Mouse (Mus musculus) layer of hippocampus, postnatal 25 days (tissue): ENCODE measurements around the gene Lmtk3. TPM values are rescaled to one million over a fixed set of nuclear protein-coding genes. Genes with fewer than 3 reads are reported as not detected.

Source experiments
- DNase-seq, 2 experiments: peaks; one replicate each; pipeline ENCODE4 v3.0.0; 2022; ENCODE audit warnings: mixed read lengths in 2 of 2, low spot score in 1 of 2; ENCODE audit errors: extremely low spot score in 1 of 2
- total RNA-seq, 2 experiments: library from RNA; stranded (reverse); gene quantifications; 2 replicates each; pipeline ENCODE4 v1.2.3; 2021

The Lmtk3 gene
- total RNA-seq, 2 experiments from 2014 or later = 256 to 314 TPM

GRCm38 (mm10) chr7:45842950-45843744, 59.6 kb downstream of the Lmtk3 start:
- DNase-seq = no peak

GRCm38 (mm10) chr7:45848447-45849027, 65.0 kb downstream of the Lmtk3 start:
- no peak for DNase-seq

- DNase-seq = no peak
These were observed 67.1 kb downstream of the Lmtk3 start for GRCm38 (mm10) chr7:45850661-45851060.

GRCm38 (mm10) chr7:45853089-45853488, 69.6 kb downstream of the Lmtk3 start:
- no peak for DNase-seq

Other genes starting within 250 kb of the Lmtk3 start
- gene Hsd17b14, start 228.8 kb upstream of the Lmtk3 start, total RNA-seq = under 1 TPM in 1 of 2 experiments, not detected in 1; 0.54 TPM
- 10 to 100 TPM; 20.5 to 23.4 TPM for gene Bcat2, start 213.6 kb upstream of the Lmtk3 start, total RNA-seq
- gene Fgf21, start 168.2 kb upstream of the Lmtk3 start, total RNA-seq = not detected
- not detected for gene Fut1, start 166.4 kb upstream of the Lmtk3 start, total RNA-seq
- gene Izumo1, start 161.9 kb upstream of the Lmtk3 start, total RNA-seq = not detected
- 1 to 10 TPM; 6.1 to 6.5 TPM for gene Rasip1, start 156.2 kb upstream of the Lmtk3 start, total RNA-seq
- gene Mamstr, start 143.8 kb upstream of the Lmtk3 start, total RNA-seq = 1 to 10 TPM; 3.1 to 3.4 TPM
- under 1 TPM; 0.31 to 0.32 TPM for gene Fut2, start 117.3 kb upstream of the Lmtk3 start, total RNA-seq
- 1 to 10 TPM; 3.4 to 4.5 TPM for gene Ntn5, start 99.7 kb upstream of the Lmtk3 start, total RNA-seq
- under 1 TPM; 0.80 to 0.86 TPM for gene Sec1, start 89.3 kb upstream of the Lmtk3 start, total RNA-seq
- gene Car11, start 83.9 kb upstream of the Lmtk3 start, total RNA-seq = 100 to 1,000 TPM; 164 to 190 TPM
- gene Dbp, start 78.7 kb upstream of the Lmtk3 start, total RNA-seq = 10 to 100 TPM; 65.3 to 80.4 TPM
- gene Rpl18, start 68.3 kb upstream of the Lmtk3 start, total RNA-seq = 100 to 1,000 TPM; 342 to 393 TPM
- gene Sphk2, start 65.7 kb upstream of the Lmtk3 start, total RNA-seq = 10 to 100 TPM; 33.7 to 34.7 TPM
- under 1 TPM; 0.12 to 0.21 TPM for gene Fam83e, start 62.5 kb upstream of the Lmtk3 start, total RNA-seq
- gene Spaca4, start 57.9 kb upstream of the Lmtk3 start, total RNA-seq = not detected
- 1 to 10 TPM; 6.8 to 9.1 TPM for gene Sult2b1, start 931 bp downstream of the Lmtk3 start, total RNA-seq
- gene Cyth2, start 30.8 kb downstream of the Lmtk3 start, total RNA-seq = 100 to 1,000 TPM; 153 to 154 TPM
- gene Kcnj14, start 41.0 kb downstream of the Lmtk3 start, total RNA-seq = 1 to 10 TPM; 1.4 to 2.6 TPM
- 10 to 100 TPM; 20.0 to 20.8 TPM for gene Grwd1, start 47.2 kb downstream of the Lmtk3 start, total RNA-seq
- 10 to 100 TPM; 74.9 to 75.2 TPM for gene Kdelr1, start 89.0 kb downstream of the Lmtk3 start, total RNA-seq
- gene Grin2d, start 94.6 kb downstream of the Lmtk3 start, total RNA-seq = 10 to 100 TPM; 11.2 to 12.7 TPM
- gene Syngr4, start 113.0 kb downstream of the Lmtk3 start, total RNA-seq = not detected
- 10 to 100 TPM; 22.5 to 24.6 TPM for gene Tmem143, start 113.2 kb downstream of the Lmtk3 start, total RNA-seq
- 1 to 10 TPM; 2.2 to 2.5 TPM for gene Emp3, start 137.7 kb downstream of the Lmtk3 start, total RNA-seq
- 1 to 10 TPM; 3.1 to 3.2 TPM for gene Ccdc114, start 140.3 kb downstream of the Lmtk3 start, total RNA-seq
- gene Abcc6, start 246.6 kb downstream of the Lmtk3 start, total RNA-seq = 1 to 10 TPM; 2.3 to 4.3 TPM
- gene Nomo1, start 250.0 kb downstream of the Lmtk3 start, total RNA-seq = 100 to 1,000 TPM; 103 to 109 TPM